Mouse (Mus musculus) regulatory T cell (primary cell): Measurements from ENCODE around the gene Arhgap19.

Experiments
- in situ Hi-C: fragments of 300-600 bp; cut with MboI, MseI; formaldehyde crosslinking; loops from one replicate; pipeline ENCODE4 v1.15.1; 2025; ENCODE audit warnings: high pct_unique_total_duplicates

The Arhgap19 gene

GRCm38 (mm10) chr19:41832501-41833201 is 30.8 kb upstream of the Arhgap19 start:
- in situ Hi-C loops = loop anchor here (10.0 kb wide), 1 partner anchor 508 kb away; no protein-coding TSS in a partner anchor

GRCm38 (mm10) chr19:41831718-41832391 is 30.0 kb upstream of the Arhgap19 start:
- in situ Hi-C loops = loop anchor here (10.0 kb wide), 1 partner anchor 507 kb away; no protein-coding TSS in a partner anchor

GRCm38 (mm10) chr19:41831101-41831570 is 29.3 kb upstream of the Arhgap19 start:
- in situ Hi-C loops = loop anchor here (10.0 kb wide), 1 partner anchor 506 kb away; no protein-coding TSS in a partner anchor

- in situ Hi-C loops = loop anchor here (10.0 kb wide), 1 partner anchor 506 kb away; no protein-coding TSS in a partner anchor
Observed at GRCm38 (mm10) chr19:41830106-41831031, 28.5 kb upstream of the Arhgap19 start.

GRCm38 (mm10) chr19:41829381-41830105 is 27.7 kb upstream of the Arhgap19 start, which contains the start of gene Frat1:
Gene Frat1, plus strand, starts transcription at chr19:41829970.
- in situ Hi-C loops = loop anchor here (10.0 kb wide), 1 partner anchor 505 kb away; no protein-coding TSS in a partner anchor

- in situ Hi-C loops = no loop called here
Observed at GRCm38 (mm10) chr19:41828941-41829340, 27.1 kb upstream of the Arhgap19 start.

GRCm38 (mm10) chr19:41826529-41826928 is 24.7 kb upstream of the Arhgap19 start:
- in situ Hi-C loops = no loop called here

GRCm38 (mm10) chr19:41824950-41825349 is 23.1 kb upstream of the Arhgap19 start:
- in situ Hi-C loops = no loop called here

- in situ Hi-C loops = no loop called here
Observed at GRCm38 (mm10) chr19:41822589-41822988, 20.7 kb upstream of the Arhgap19 start.

- in situ Hi-C loops = no loop called here
Observed at GRCm38 (mm10) chr19:41821436-41821835, 19.6 kb upstream of the Arhgap19 start.

- in situ Hi-C loops = no loop called here
Observed at GRCm38 (mm10) chr19:41818749-41819148, 16.9 kb upstream of the Arhgap19 start.

- in situ Hi-C loops = no loop called here
Observed at GRCm38 (mm10) chr19:41817325-41817724, 15.5 kb upstream of the Arhgap19 start.

- in situ Hi-C loops = no loop called here
Observed at GRCm38 (mm10) chr19:41816915-41817314, 15.1 kb upstream of the Arhgap19 start.

- in situ Hi-C loops = no loop called here
Observed at GRCm38 (mm10) chr19:41816410-41816809, 14.6 kb upstream of the Arhgap19 start.

- in situ Hi-C loops = no loop called here
Observed at GRCm38 (mm10) chr19:41813374-41813773, 11.5 kb upstream of the Arhgap19 start.

- in situ Hi-C loops = no loop called here
Observed at GRCm38 (mm10) chr19:41812525-41812924, 10.7 kb upstream of the Arhgap19 start.

- in situ Hi-C loops = no loop called here
Observed at GRCm38 (mm10) chr19:41810074-41810473, 8.2 kb upstream of the Arhgap19 start.

GRCm38 (mm10) chr19:41808104-41808634 is 6.3 kb upstream of the Arhgap19 start:
- in situ Hi-C loops = no loop called here

GRCm38 (mm10) chr19:41807497-41807896 is 5.7 kb upstream of the Arhgap19 start:
- in situ Hi-C loops = no loop called here

GRCm38 (mm10) chr19:41805831-41806230 is 4.0 kb upstream of the Arhgap19 start:
- in situ Hi-C loops = no loop called here

GRCm38 (mm10) chr19:41803322-41803721 is 1.5 kb upstream of the Arhgap19 start:
- in situ Hi-C loops = no loop called here
